Mouse (Mus musculus) liver, adult 2 months (tissue): Measurements from ENCODE around the gene Olfr1377. TPM values are rescaled to one million over a fixed set of nuclear protein-coding genes. Genes with fewer than 3 reads are reported as not detected.

Experiments
- DNase-seq: peaks from one replicate; pipeline ENCODE4 v3.0.0-alpha.2; 2011; ENCODE audit warnings: low read depth, low spot score; ENCODE audit errors: extremely low read depth
- H3K27ac ChIP-seq: fragments of 200-500 bp; replicated peaks from 2 replicates; pipeline ENCODE4 v1.5.1; 2012; ENCODE audit warnings: low read depth, mild to moderate bottlenecking, control low read depth, inconsistent platforms, low read length; ENCODE audit not compliant: insufficient read depth
- H3K27me3 ChIP-seq: fragments of 200-500 bp; 2 replicates; pipeline ENCODE4 v1.6.1; 2012; ENCODE audit warnings: mild to moderate bottlenecking, moderate library complexity, low read length, inconsistent platforms; ENCODE audit not compliant: control insufficient read depth, insufficient read depth
- H3K36me3 ChIP-seq: fragments of 200-500 bp; 2 replicates; pipeline ENCODE4 v1.6.1; 2012; ENCODE audit warnings: low read length, inconsistent platforms; ENCODE audit not compliant: control insufficient read depth, insufficient read depth
- H3K4me1 ChIP-seq: fragments of 200-500 bp; 2 replicates; pipeline ENCODE4 v1.6.1; 2011; ENCODE audit warnings: low read length; ENCODE audit not compliant: control insufficient read depth, insufficient read depth
- H3K4me3 ChIP-seq: fragments of 200-500 bp; 2 replicates; pipeline ENCODE4 v1.5.1; 2011; ENCODE audit warnings: low read depth, mild to moderate bottlenecking, control low read depth, low read length, moderate library complexity; ENCODE audit not compliant: insufficient read depth
- H3K79me2 ChIP-seq: fragments of 200-500 bp; 2 replicates; pipeline ENCODE4 v1.6.1; 2012; ENCODE audit warnings: inconsistent platforms, mild to moderate bottlenecking, low read length, moderate library complexity; ENCODE audit not compliant: control insufficient read depth, insufficient read depth
- H3K9ac ChIP-seq: fragments of 200-500 bp; 2 replicates; pipeline ENCODE4 v1.6.1; 2012; ENCODE audit warnings: low read depth, mild to moderate bottlenecking, control low read depth, inconsistent platforms, low read length
- CTCF ChIP-seq: fragments of 200-500 bp; IDR thresholded peaks from 2 replicates; pipeline ENCODE4 v1.5.1; 2011; ENCODE audit warnings: low read depth, low read length, control low read depth
- POLR2A ChIP-seq: fragments of 200-500 bp; IDR thresholded peaks from 2 replicates; pipeline ENCODE4 v1.6.1; 2011; ENCODE audit warnings: low read length, control low read depth; ENCODE audit not compliant: insufficient read depth; ENCODE audit errors: extremely low read depth
- WGBS: fragments of 180-500 bp; shearing (Covaris S2); methylation state at CpG from one replicate; pipeline ENCODE4 v1.1.7; 2018; 5-methylcytosine and 5-hydroxymethylcytosine counted together
- polyA plus RNA-seq: library from polyadenylated mRNA; depleted of rRNA; stranded (reverse); fragments of >200 nt; gene quantifications from 2 replicates; pipeline ENCODE4 v1.2.3, GENCODE M21; 2012; rRNA removed
- total RNA-seq: library from RNA; depleted of rRNA; stranded (reverse); fragments of >200 nt; gene quantifications from 2 replicates; pipeline ENCODE4 v1.2.3, GENCODE M21; 2014; rRNA removed

Gene Olfr1377
- not detected in 2 replicates for total RNA-seq
- polyA plus RNA-seq: not detected in 2 replicates

DNA sequence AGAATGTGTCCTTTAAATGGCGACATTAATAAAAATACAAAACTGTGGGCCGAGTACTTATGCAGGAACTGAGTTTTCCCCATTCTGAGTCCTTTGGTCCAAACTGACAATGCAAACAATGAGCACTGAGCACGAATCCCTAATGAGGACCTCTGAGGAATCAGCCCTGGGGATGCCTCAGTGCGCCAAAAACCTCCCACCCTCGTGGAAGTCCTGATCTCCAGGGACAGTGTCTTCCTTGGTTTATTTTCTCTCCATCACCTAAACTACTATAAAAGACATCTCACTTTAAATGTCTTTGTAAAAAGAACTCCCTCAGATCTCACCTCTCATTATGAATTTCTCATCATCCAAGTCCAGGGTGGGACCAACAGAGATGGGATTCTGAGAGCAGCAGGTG, at the start of gene Olfr1377:
Gene Olfr1377, plus strand, starts transcription at position 301 of the 400 bp plus-strand sequence.
- H3K36me3 ChIP-seq: no peaks in the 10 kb centered on the region
- 0 out of 2 replicates have a peak, but pooled peaks cover 2% of the 10 kb centered on the region for H3K27me3 ChIP-seq
- no peak for TF ChIP-seq CTCF
- no peak for TF ChIP-seq POLR2A
- H3K9ac ChIP-seq: no peak within 1 kb of the TSS
- H3K4me1 ChIP-seq: no peaks in the 10 kb centered on the region
- H3K4me3 ChIP-seq: no peak within 1 kb of the TSS
- H3K79me2 ChIP-seq: no peaks in the 10 kb centered on the region
- no peak within 1 kb of the TSS for H3K27ac ChIP-seq
- no peak for DNase-seq
- 74% methylated on average over 5 of the region's 5 CpGs for WGBS

DNA sequence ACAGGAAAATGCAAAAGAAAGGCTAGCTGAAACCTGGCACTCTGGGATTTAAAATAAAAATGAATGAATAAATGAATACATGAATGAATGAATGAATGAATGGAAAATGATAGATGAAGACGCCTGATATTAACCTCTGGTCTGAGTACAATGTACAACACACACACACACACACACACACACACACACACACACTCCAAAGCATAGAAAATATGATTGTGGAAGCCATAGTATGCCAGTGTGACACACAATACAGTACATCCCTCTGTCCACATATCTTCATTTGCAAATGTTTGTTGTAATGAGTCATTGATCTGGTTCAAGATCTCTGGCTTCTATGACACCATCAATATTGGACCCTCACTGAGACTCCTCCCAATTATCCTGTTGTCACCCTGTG, 49.7 kb upstream of the Olfr1377 start:
- no peak for TF ChIP-seq POLR2A
- no peak for TF ChIP-seq CTCF
- Histone ChIP-seq H3K9ac (no peak overlapping the region), H3K36me3 (no peaks in the 10 kb centered on the region), H3K4me1 (no peaks in the 10 kb centered on the region), H3K4me3 (no peak overlapping the region), H3K79me2 (no peaks in the 10 kb centered on the region), H3K27ac (no peak overlapping the region), H3K27me3 (no peaks in the 10 kb centered on the region)
- 54% methylated on average over 1 of the region's 1 CpGs for WGBS
- DNase-seq: no peak

GRCm38 (mm10) chr11:50938435-50938834, 43.3 kb upstream of the Olfr1377 start:
- H3K79me2 ChIP-seq: no peaks in the 10 kb centered on the region
- no peak overlapping the region for H3K4me3 ChIP-seq
- H3K4me1 ChIP-seq: no peaks in the 10 kb centered on the region
- no peak overlapping the region for H3K9ac ChIP-seq
- H3K27ac ChIP-seq: no peak overlapping the region
- no peaks in the 10 kb centered on the region for H3K36me3 ChIP-seq
- H3K27me3 ChIP-seq: no peaks in the 10 kb centered on the region
- no peak for TF ChIP-seq CTCF
- no peak for TF ChIP-seq POLR2A
- WGBS: 78% methylated on average over 8 of the region's 8 CpGs
- DNase-seq: no peak

DNA sequence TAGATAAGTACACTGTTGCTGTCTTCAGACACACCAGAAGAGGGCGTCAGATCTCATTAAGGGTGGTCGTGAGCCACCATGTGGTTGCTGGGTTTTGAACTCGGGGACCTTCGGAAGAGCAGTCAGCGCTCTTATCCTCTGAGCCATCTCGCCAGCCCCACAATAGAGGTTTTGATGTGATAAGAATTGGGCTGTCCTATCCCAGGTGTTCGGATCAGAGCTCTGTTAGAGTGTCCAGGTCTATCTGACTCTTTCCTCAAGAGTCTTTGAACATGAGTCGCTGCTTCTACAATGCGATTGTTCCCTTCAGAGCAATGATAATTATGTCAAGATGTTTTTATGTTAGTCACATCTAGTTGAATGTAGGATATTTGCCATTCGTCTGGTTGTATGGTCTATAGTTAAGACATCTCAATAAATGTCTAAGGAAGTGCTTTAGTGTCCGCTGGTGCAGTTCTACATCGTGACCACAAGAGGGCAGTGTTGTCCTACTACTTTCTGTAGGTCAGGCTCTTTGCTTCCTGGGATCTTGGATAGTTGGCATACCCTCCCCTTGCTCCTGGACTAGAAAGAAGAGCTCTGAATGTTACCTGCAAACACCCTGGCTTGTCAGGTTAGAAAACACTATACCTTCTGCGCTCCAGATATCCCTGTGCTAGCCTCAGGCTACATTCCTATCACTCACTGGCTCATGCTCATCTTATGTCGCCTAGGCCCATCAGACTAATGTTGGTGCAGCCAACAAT, 42.0 kb upstream of the Olfr1377 start:
- Histone ChIP-seq H3K27me3 (no peaks in the 10 kb centered on the region), H3K27ac (no peak overlapping the region), H3K9ac (no peak overlapping the region), H3K36me3 (no peaks in the 10 kb centered on the region), H3K79me2 (no peaks in the 10 kb centered on the region), H3K4me1 (no peaks in the 10 kb centered on the region), H3K4me3 (no peak overlapping the region)
- 33% methylated on average over 14 of the region's 14 CpGs for WGBS
- peak; percentile 55 for DNase-seq
- TF ChIP-seq CTCF (peak; percentile 70), POLR2A (no peak)

GRCm38 (mm10) chr11:50942386-50942785, 39.4 kb upstream of the Olfr1377 start:
- 68% methylated on average over 12 of the region's 12 CpGs for WGBS
- TF ChIP-seq POLR2A (no peak), CTCF (no peak)
- no peaks in the 10 kb centered on the region for H3K79me2 ChIP-seq

GRCm38 (mm10) chr11:50943506-50943905, 38.3 kb upstream of the Olfr1377 start, which contains the start of gene 4933414I15Rik:
TSS of gene 4933414I15Rik (minus strand) at chr11:50943765.
- DNase-seq: no peak
- Histone ChIP-seq H3K79me2 (no peaks in the 10 kb centered on the region), H3K4me1 (no peaks in the 10 kb centered on the region)

More at GRCm38 (mm10) chr11:50942386-50942785, 39.4 kb upstream of the Olfr1377 start:
- Histone ChIP-seq H3K27ac (no peak overlapping the region), H3K27me3 (no peaks in the 10 kb centered on the region), H3K9ac (no peak overlapping the region), H3K4me1 (no peaks in the 10 kb centered on the region), H3K4me3 (no peak overlapping the region), H3K36me3 (no peaks in the 10 kb centered on the region)
- DNase-seq: no peak

More at GRCm38 (mm10) chr11:50943506-50943905, 38.3 kb upstream of the Olfr1377 start, which contains the start of gene 4933414I15Rik:
- Histone ChIP-seq H3K27ac (no peak within 1 kb of the TSS), H3K4me3 (no peak within 1 kb of the TSS), H3K9ac (no peak within 1 kb of the TSS), H3K27me3 (no peaks in the 10 kb centered on the region), H3K36me3 (no peaks in the 10 kb centered on the region)
- WGBS: 73% methylated on average over 14 of the region's 14 CpGs
- TF ChIP-seq POLR2A (no peak), CTCF (no peak)
